Mouse (Mus musculus) testis, postnatal 10 days (tissue): ENCODE results near the gene Olfr519.

Source experiments
- DNase-seq: peaks from one replicate; pipeline ENCODE4 v3.0.0; 2021; ENCODE audit warnings: low spot score

Olfr519 gene

DNA sequence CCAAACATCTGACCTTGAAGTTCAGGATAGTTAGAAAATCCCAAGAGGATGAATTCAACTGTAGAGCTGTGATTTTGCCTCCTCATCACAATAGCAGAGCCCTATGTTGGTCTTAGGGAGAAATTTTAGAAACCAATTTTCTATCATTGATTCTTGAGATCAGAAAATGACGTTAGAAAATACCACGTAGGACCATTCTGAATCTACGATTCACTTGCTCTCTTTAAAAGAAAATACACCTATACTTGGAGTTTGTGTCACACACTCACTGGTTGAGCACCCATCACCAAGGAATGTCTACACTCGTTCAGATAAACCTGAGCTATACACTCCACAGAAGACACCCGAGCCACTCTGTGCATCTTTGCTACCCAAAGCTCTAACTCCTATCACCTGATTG is at the start of gene Olfr519:
Gene Olfr519, minus strand, starts transcription at position 101 of the 400 bp plus-strand sequence.
- DNase-seq = no peak

DNA sequence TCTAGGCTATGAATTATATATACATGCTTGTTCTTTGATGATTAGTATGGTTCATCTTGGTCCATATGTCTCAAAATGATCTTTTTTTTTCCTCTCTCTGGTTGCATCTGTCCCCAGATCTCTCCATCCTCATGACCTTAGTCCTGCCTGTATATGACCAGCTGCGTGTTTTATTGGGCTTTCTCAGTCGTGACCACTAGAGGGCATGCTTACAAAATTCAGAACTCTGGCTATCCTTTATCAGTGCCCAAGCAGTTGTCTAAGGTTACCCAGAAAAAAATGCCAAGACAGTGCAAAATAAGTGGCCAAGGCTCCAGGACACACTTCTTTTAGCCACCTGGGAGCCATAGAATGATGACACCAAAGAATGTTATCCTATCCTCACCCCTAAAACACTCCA is 49.8 kb upstream of the Olfr519 start:
- DNase-seq = no peak

DNA sequence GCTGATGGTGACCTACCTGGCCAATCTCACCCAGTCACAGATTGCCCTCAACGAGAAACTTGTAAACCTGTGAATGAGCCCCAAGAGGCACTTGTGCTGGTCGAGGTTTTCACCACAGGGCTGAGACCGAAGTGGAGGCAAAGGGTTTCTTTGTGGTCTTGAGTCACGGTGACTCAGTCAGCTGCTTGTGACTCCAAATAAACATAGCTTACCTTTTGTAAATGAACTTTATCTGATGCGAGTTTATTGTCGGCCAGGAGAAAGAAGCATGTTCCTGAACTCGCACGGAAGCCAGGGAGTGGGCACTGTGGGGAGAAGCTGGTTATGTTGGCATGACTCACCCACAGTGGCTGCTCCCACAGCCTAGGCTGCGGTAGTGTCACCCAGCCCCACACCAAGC is 47.2 kb upstream of the Olfr519 start:
- no peak for DNase-seq

DNA sequence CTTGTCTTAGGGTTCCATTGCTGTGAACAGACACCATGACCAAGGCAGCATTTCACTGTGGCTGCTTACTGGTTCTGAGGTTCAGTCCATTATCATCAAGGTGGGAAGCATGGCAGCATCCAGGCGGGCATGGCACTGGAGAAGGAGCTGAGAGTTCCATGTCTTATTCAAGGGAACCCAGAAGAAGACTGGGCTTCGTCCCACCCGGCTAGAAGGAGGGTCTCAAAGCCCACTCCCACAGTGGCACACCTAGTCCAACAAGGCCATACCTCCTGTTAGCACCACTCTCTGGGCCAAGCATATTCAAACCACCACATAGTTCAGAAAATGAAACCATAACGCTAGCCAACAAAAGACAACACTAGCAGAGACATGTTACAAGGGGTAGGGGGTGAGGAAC is 42.4 kb upstream of the Olfr519 start:
- DNase-seq = no peak

DNA sequence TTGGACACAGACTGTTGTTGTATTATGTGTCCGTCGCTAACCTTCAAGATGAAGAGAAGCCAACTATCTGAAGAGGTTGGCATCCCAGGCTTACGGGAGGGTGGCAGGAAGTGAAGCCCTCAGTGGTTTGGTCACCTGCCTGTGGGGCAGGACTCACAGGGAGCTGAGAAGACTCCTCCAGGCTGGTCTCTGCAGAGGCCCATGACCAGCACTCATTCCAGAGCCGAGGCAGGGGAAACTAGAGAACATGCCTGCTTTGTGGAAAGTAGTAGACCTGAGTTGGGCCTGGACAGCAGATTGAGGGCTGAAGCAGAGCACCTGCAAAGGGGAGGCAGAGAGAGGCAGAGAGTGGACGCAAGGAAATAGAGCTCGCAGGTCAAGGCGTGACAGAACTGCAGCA is 41.2 kb upstream of the Olfr519 start:
- DNase-seq = no peak

DNA sequence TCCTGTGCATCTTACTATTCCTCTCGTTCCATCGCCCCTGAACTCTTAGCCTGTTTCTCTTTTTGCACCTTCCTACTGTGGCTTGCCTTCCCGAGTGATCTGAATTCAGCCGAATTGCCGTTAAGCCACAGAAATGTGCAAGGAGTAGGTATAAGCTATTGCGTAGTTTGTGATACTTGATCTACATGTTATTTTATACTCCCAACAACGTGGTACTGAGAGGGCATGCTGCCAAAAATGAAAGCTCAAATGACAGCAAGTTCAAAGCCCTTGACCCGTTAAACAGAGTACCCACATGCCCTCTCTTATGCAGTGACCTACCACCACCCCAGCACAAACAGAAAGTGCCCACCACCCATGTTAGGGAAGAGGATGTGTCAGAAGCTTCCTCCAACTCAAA is 40.6 kb upstream of the Olfr519 start:
- DNase-seq = no peak

DNA sequence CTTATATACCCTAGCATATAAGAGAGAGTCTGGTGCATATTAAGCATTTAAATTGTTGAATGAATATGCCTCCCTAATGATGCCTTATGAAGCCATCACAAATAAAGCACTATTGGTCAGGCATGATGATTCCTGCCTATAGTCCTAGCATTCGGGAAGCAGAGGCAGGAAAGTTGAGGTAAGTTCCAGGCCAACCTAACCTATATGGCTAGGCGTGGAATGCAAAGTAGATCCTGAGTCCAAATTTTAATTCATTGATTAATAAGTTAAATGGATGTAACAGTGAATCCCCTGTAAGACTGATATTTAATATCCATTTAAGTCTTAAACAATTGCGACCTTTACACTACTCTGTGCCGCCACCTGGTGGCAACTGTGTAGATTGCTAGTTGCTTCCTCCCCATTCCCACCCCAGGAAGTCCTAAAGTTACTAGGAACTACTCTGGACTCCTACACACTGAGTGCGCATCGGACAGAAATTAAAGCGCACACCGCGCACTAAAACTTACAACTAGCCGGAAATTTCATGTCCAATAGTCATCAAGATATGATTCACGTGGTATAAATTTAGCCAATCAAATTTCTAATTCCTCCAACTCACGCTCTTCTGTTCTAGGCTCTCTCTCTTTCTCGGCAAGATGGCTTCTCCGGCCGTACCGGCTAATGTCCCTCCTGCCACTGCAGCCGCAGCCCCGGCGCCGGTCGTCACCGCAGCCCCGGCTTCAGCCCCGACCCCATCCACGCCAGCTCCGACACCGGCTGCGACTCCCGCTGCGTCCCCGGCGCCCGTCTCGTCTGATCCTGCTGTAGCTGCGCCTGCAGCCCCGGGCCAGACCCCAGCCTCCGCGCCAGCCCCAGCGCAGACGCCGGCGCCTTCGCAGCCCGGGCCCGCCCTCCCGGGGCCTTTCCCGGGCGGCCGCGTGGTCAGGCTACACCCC is 39.8 kb upstream of the Olfr519 start, which contains the start of gene Eif3f:
Gene Eif3f, plus strand, starts transcription at position 624 of the 938 bp plus-strand sequence.
- DNase-seq = peak; percentile 93

DNA sequence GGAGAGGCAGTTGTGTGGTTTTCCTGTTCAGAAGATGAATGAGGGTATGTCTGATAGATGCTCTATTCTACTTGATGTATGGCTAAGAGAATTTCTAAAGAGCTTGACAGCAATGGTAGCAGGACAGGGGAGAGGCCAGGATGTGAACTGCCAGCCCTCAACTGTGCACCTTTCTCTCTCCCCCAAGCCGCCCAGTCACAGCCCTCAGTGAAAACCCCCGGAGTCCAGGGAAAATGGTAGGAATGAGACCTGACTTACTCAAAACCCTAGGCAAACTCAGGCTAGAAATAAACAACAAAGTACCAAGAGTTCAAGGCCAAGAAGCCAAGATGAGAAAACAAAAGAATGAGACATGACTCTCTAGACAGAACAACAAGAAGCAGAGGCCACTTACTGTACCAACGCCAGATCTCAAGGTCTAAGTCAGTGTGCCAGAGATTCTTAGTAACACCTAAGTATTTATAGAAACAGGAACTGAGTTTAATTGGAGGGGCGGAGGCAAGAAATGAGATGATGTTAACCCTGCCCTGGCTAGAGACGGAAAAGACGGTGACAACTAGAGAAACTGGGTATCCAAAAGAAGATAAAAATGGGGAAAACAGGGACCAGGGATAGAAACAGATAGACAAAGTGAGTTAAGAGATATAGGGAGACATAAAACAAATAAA is 35.6 kb upstream of the Olfr519 start, which contains the start of gene Nlrp10:
Gene Nlrp10, minus strand, starts transcription at position 453 of the 668 bp plus-strand sequence.
- no peak for DNase-seq

DNA sequence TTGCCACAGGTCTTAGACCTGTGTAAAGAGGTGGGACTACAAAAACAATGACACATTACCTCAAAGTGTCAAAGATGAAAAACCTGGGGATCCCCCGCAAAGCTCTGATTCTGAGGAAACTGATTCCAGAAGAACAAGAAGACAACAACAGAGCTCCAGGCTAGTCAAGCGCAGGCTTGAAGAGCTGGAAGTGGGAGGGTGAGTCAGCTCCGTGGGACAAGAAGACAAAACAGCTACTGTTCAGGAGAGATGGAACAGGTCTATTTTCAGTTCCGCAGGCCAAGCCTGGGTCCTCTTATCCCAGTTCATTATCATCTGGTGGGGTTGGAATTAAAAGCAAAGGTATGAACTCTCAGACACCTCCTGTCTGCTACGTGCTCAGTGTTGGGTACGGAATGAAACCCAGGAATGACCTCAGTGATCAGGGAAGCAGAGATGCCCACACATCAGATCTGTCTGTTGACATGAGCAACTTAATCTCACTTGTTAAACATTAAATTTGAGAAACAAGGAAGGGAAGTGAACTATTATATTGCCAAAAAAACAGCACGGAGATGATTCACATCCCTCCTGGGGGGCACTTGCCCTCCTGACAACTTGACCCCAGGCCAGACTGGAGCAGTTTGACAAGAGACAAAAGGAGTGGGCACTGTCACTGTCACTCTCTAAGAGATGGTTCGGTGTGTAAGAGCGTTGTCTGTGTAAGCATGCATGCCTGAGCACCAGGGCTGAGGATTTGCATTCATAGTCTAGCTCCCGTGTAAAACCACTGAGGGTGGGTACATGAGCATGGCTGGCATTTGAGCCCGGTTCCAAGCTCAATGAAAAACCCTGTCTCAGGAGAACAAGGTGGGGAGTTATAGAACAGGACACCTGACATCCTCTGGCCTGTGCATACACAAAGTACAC is 34.3 kb upstream of the Olfr519 start:
- no peak for DNase-seq

DNA sequence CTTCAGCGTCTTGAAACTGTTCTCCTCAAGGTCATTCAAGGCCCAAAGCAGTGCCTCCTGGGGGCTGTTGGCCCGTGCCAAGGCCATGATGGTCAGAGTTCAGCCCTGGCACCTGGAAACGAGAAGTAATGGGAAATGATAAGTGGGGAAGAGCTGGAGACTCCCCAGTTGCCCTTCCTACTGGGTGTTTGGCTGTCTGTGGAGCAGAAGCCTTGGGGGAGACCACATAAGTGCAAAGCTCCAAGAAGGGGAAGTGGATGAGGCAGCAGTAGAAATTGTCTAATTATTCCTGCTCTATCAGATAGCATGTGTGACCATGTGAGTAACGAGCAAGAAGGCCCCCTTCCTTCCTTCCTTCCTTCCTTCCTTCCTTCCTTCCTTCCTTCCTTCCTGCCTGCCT is 32.8 kb upstream of the Olfr519 start:
- DNase-seq = no peak

DNA sequence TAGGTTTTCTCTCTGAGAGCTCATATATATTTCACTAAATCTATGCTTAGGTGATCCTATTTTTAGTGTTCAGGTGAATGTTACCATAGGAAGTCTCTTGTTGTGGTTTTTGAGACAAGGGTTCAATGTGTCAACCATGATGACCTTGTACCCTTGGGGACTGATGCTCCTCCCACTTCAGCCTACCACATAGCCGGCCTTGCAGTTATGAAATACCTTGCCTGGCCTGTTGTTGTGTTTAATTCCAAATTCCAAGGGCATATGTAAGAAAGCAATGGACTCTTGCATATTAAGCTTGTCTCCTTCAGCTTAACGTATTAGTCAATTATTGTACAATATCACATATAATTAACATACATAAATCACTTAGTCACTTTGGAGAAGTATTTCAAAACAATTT is 9.7 kb upstream of the Olfr519 start:
- DNase-seq = no peak

DNA sequence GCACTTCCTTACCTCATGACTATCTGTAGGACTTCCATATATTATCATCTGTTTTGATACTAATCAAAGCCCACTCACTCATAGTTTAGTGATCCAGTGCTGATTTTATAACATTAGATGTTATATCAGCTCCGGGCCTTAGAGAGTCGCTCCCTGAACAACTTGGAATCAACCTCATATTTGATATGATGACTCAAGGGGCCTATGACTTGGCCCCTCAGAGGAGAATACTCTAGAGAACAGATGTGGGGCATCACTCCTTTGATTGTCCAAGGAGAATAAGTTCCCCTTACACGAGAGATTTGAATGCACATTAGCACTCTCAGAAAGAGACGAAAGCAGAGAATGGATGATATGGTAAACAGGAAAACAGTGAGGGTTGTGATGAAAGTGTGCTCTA is 9.3 kb downstream of the Olfr519 start, which contains the start of gene Olfr518:
Gene Olfr518, minus strand, starts transcription at position 101 of the 400 bp plus-strand sequence.
- no peak for DNase-seq

DNA sequence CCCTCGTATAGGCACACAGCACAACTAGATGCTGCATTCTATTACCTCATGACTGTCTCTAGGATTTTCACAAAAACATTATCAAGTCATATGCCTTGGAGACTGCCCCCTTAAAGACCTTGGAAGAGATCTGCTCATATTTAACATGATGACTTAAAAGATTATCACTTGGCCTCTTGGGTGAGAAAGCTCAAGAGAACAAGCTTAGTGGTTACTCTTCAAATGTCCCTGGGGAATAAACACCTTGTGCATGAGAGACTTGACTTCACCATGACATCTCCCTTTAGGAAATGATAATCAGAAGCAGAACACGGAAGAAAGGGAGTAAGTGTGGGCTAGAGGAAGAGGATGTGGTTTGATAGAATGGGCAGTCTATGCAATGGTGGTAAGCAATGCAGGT is 21.9 kb downstream of the Olfr519 start, which contains the start of gene Olfr517:
Gene Olfr517, minus strand, starts transcription at position 101 of the 400 bp plus-strand sequence.
- no peak for DNase-seq

DNA sequence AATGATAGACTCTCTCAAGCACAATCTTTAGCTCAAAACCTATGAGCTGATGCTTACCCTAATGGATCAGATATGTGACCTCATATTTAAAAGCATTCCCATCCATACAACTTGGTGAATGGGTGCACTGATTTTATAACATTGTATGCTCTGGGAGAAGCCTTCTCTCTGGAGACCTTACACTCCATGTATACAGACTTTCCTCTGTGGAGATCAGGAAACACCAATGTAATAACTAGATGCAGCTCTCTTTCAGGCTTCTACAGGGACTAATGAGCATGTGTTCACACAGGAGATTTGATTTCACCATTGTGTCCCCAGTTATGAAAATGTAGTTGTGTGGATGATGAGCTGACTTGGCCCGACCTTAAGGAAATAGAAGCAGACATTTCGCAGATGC is 43.8 kb downstream of the Olfr519 start, which contains the start of gene Olfr516:
Gene Olfr516, minus strand, starts transcription at position 101 of the 400 bp plus-strand sequence.
- DNase-seq = no peak
